8 mouse cellular contexts compared by ENCODE assay signal in the genomic region with DNA sequence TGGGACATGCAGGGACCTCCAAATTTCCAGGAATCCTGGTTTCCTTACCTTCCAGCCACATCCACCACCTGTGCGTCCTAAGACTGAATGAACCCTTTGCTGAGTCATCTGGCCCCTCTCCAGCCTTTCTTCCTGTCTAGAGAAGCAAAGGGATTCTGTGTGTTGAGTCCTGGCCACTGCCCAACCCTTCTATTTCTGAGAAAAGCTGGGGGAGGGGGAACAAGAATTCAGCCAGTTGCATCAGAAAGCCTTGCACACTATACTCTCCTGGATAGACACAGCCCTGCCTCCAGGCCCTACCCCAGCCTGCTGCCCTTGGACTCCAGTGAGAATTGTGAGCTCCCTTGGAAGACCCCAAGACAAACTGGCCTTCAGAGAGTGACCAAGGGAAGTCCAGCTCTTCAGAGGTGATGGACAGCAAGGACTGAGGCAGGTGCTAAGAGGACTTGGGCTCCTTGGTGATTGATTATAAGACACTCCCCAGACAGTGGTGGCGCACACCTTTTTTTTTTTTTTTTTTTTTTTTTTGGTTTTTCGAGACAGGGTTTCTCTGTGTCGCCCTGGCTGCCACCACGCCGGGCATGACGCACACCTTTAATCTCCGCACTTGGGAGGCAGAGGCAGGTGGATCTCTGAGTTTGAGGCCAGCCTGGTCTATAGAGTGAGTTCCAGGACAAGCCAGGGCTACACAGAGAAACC. TPM values are rescaled to one million over a fixed set of nuclear protein-coding genes. Genes with fewer than 3 reads are reported as not detected.
DNase-seq lines count a peak whose midpoint lies in the region; TF ChIP-seq lines count a peak whose summit lies in the region.

No protein-coding gene starts in this region.

- TF ChIP-seq CTCF in C2C12 (IDR thresholded peaks at IDR 0.05; ENCODE audit: control insufficient read depth, insufficient read depth, insufficient read length), result no peak
- TF ChIP-seq CTCF in MEL (IDR thresholded peaks at IDR 0.05 in 2 of 3, conservative IDR thresholded peaks at IDR 0.05 in 1 of 3; ENCODE audit: control insufficient read depth in 1 of 3, insufficient read depth in 1 of 3, low read depth in 2 of 3, low read length in 3 of 3, poor library complexity in 1 of 3, severe bottlenecking in 1 of 3), result no peak

- H3ac ChIP-seq in C2C12 (ENCODE audit: control insufficient read depth, insufficient read length, low read depth), result no peak overlapping the region

- H3K4me1 ChIP-seq in MEL (ENCODE audit: control insufficient read depth in 1 of 2, insufficient read depth in 2 of 2, low read length in 2 of 2), result peaks cover 28 to 51% of the 10 kb centered on the region in 2 experiments
- H3K4me1 ChIP-seq in heart, embryonic 10.5 days, result peaks cover 17% of the 10 kb centered on the region

- TF ChIP-seq RAD21 in MEL (IDR thresholded peaks at IDR 0.05; ENCODE audit: low read depth, low read length), result no peak

- TF ChIP-seq EP300 in MEL (IDR thresholded peaks at IDR 0.05; ENCODE audit: low read depth in 1 of 2, low read length in 2 of 2), result peak; percentile 70 to 90

- peak in 1 of 2 experiments; percentile 53; a peak in 1 of 4 replicates for TF ChIP-seq POLR2A in MEL (IDR thresholded peaks at IDR 0.05; ENCODE audit: control insufficient read depth in 1 of 2, insufficient read depth in 1 of 2, low read depth in 1 of 2, low read length in 2 of 2, poor library complexity in 1 of 2)

- H3K4me3 ChIP-seq in C2C12 (ENCODE audit: insufficient read depth, poor library complexity, severe bottlenecking), result no peak overlapping the region
- H3K4me3 ChIP-seq in MEL (ENCODE audit: control insufficient read depth in 1 of 2, insufficient read depth in 1 of 2, low read depth in 2 of 2, low read length in 2 of 2), result peak overlapping the region; percentile 34 to 59
- no peak overlapping the region for H3K4me3 ChIP-seq in heart, embryonic 10.5 days

- H3K9me3 ChIP-seq in MEL (replicated peaks; ENCODE audit: insufficient read depth, low read length), result no peaks in the 10 kb centered on the region
- H3K9me3 ChIP-seq in heart, embryonic 10.5 days, result no peaks in the 10 kb centered on the region

- no peaks in the 10 kb centered on the region for H3K79me3 ChIP-seq in C2C12 (ENCODE audit: low read depth)

- peak overlapping the region; percentile 96 for H3K27ac ChIP-seq in MEL (ENCODE audit: control insufficient read depth, low read depth, low read length)
- H3K27ac ChIP-seq in heart, embryonic 10.5 days, result peak overlapping the region; percentile 72; the same call in 1 of the 2 replicates

- H3K27me3 ChIP-seq in C2C12 (ENCODE audit: control insufficient read depth, insufficient read depth, insufficient read length) (no peaks in the 10 kb centered on the region), MEL (ENCODE audit: control insufficient read depth in 1 of 2, insufficient read depth in 2 of 2, low read length in 2 of 2) (no peaks in the 10 kb centered on the region)
- peaks cover 5% of the 10 kb centered on the region for H3K27me3 ChIP-seq in heart, embryonic 10.5 days (ENCODE audit: insufficient read depth, poor library complexity, severe bottlenecking)

- H3K79me2 ChIP-seq in C2C12 (ENCODE audit: control insufficient read depth, insufficient read depth), result no peaks in the 10 kb centered on the region
- H3K79me2 ChIP-seq in MEL (ENCODE audit: control insufficient read depth, insufficient read depth, low read length, poor library complexity), result no peaks in the 10 kb centered on the region; the same call in 1 of the 2 replicates

- no peaks in the 10 kb centered on the region for H3K36me3 ChIP-seq in C2C12 (ENCODE audit: control insufficient read depth, insufficient read depth)
- H3K36me3 ChIP-seq in MEL (ENCODE audit: control insufficient read depth in 1 of 2, insufficient read depth in 2 of 2, low read length in 2 of 2), result peaks cover 0 to 46% of the 10 kb centered on the region in 2 experiments; a peak in 2 of 4 replicates
- no peaks in the 10 kb centered on the region for H3K36me3 ChIP-seq in heart, embryonic 10.5 days

- WGBS in heart, embryonic 10.5 days, result 83% methylated on average over 8 of the region's 8 CpGs

- DNase-seq in MEL (ENCODE audit: low read depth, low spot score), result peak; percentile 96
- peak; percentile 90 for DNase-seq in heart, embryonic 10.5 days (ENCODE audit: low spot score)
- DNase-seq in kidney, postnatal 14 days, result peak; percentile 77
- peak; percentile 39 for DNase-seq in ovary, postnatal 36 days (ENCODE audit: low spot score)
- no peak for DNase-seq in thymus, adult 18-20 months
- DNase-seq in cerebellum, adult 9-11 months, result no peak
- no peak for DNase-seq in layer of hippocampus, adult 9-10 months (ENCODE audit: low spot score)

- H3K9ac ChIP-seq in MEL (ENCODE audit: control insufficient read depth, low read depth, low read length, poor library complexity, severe bottlenecking), result peak overlapping the region; percentile 79

TF ChIP-seq in C2C12, 6 proteins besides CTCF, POLR2A, EP300 and RAD21:
- TF ChIP-seq FOSL1 (IDR thresholded peaks at IDR 0.05; ENCODE audit: insufficient read depth, low read length, poor library complexity, severe bottlenecking) (no peak), USF1 (IDR thresholded peaks at IDR 0.05; ENCODE audit: low read depth) (no peak), MAX (IDR thresholded peaks at IDR 0.05) (no peak), MYOD1 (IDR thresholded peaks at IDR 0.05; ENCODE audit: control insufficient read depth, insufficient read length, low read depth) (no peak), CEBPB (IDR thresholded peaks at IDR 0.05; ENCODE audit: low read depth) (peak; percentile 27)

TF ChIP-seq in MEL, 35 proteins besides CTCF, POLR2A, EP300 and RAD21 (continues in another document):
- TF ChIP-seq MAFK (IDR thresholded peaks at IDR 0.05; ENCODE audit: borderline replicate concordance, low read depth, low read length) (peak; percentile 80; the same call in 1 of the 2 replicates), MXI1 (IDR thresholded peaks at IDR 0.05; ENCODE audit: low read depth, low read length) (peak; percentile 68; the same call in 1 of the 2 replicates), USF1 (IDR thresholded peaks at IDR 0.05; ENCODE audit: low read depth, low read length) (no peak), GABPA (IDR thresholded peaks at IDR 0.05; ENCODE audit: low read depth, low read length) (peak; percentile 77; the same call in 1 of the 2 replicates), ETS1 (IDR thresholded peaks at IDR 0.05; ENCODE audit: low read depth, low read length) (peak; percentile 96), MAX (IDR thresholded peaks at IDR 0.05; ENCODE audit: low read length) (peak; percentile 58; the same call in 1 of the 2 replicates), ZNF384 (IDR thresholded peaks at IDR 0.05; ENCODE audit: low read depth, low read length) (peak; percentile 86), MAZ (IDR thresholded peaks at IDR 0.05; ENCODE audit: low read depth, low read length) (peak; percentile 83), RCOR1 (IDR thresholded peaks at IDR 0.05; ENCODE audit: low read depth, low read length) (peak; percentile 67), HCFC1 (IDR thresholded peaks at IDR 0.05; ENCODE audit: low read depth, low read length) (peak; percentile 58), ZMIZ1 (IDR thresholded peaks at IDR 0.05; ENCODE audit: low read depth, low read length) (0 out of 2 replicates have a peak, but pooled peaks have one; percentile 29), BHLHE40 (IDR thresholded peaks at IDR 0.05; ENCODE audit: borderline replicate concordance, low read depth, low read length) (0 out of 2 replicates have a peak, but pooled peaks have one; percentile 33), UBTF (IDR thresholded peaks at IDR 0.05; ENCODE audit: borderline replicate concordance, insufficient read depth, low read depth, low read length) (no peak), ZKSCAN1 (IDR thresholded peaks at IDR 0.05; ENCODE audit: low read depth, low read length) (no peak), ELF1 (IDR thresholded peaks at IDR 0.05; ENCODE audit: low read depth, low read length) (0 out of 2 replicates have a peak, but pooled peaks have one; percentile 25), MYB (IDR thresholded peaks at IDR 0.05; ENCODE audit: low read depth, low read length) (no peak), JUND (IDR thresholded peaks at IDR 0.05; ENCODE audit: low read depth, low read length) (peak; percentile 71; the same call in 1 of the 2 replicates), POLR2AphosphoS2 (IDR thresholded peaks at IDR 0.05; ENCODE audit: low read length) (peak; percentile 66; the same call in 1 of the 2 replicates)

RNA-seq across cellular contexts. Expression of gene Trib3, which starts 6.2 kb away (rescaled TPM):
- polyA plus RNA-seq in C2C12 (2012; fragmentation: generic; extraction: Trizol) (27.6 TPM), MEL (2012; ENCODE audit: insufficient read depth in 1 of 2, insufficient read length in 2 of 2, low read depth in 1 of 2, low replicate concordance in 2 of 2, missing spikeins in 1 of 2) (10 to 100 TPM in 1 of 2 experiments, not detected in 1; 34.9 TPM)
- total RNA-seq in MEL (2012; rRNA removed), result 6.1 and 62.9 TPM in 2 replicates
- polyA plus RNA-seq in heart, embryonic 10.5 days (2016; fragmentation: Nextera tagmentation; extraction: Ambion mirVana), result 5.1 and 5.3 TPM in 2 replicates

RNA-seq across cellular contexts. Expression of gene Rbck1, which starts 17.5 kb away (rescaled TPM):
- polyA plus RNA-seq in C2C12 (2012; fragmentation: generic; extraction: Trizol), result 65.3 TPM
- total RNA-seq in MEL (2012; rRNA removed), result 84.9 and 90.9 TPM in 2 replicates
- polyA plus RNA-seq in MEL (2012; ENCODE audit: insufficient read depth in 1 of 2, insufficient read length in 2 of 2, low read depth in 1 of 2, low replicate concordance in 2 of 2, missing spikeins in 1 of 2), result 100 to 1,000 TPM in 1 of 2 experiments, 10 to 100 TPM in 1; 92.1 to 162 TPM
- polyA plus RNA-seq in heart, embryonic 10.5 days (2016; fragmentation: Nextera tagmentation; extraction: Ambion mirVana), result 88.0 and 89.3 TPM in 2 replicates

RNA-seq across cellular contexts. Expression of gene Nrsn2, which starts 26.4 kb away (rescaled TPM):
- polyA plus RNA-seq in C2C12 (2012; fragmentation: generic; extraction: Trizol) (not detected), MEL (2012; ENCODE audit: insufficient read depth in 1 of 2, insufficient read length in 2 of 2, low read depth in 1 of 2, low replicate concordance in 2 of 2, missing spikeins in 1 of 2) (not detected)
- not detected in 2 replicates for total RNA-seq in MEL (2012; rRNA removed)
- polyA plus RNA-seq in heart, embryonic 10.5 days (2016; fragmentation: Nextera tagmentation; extraction: Ambion mirVana), result 3.1 and 3.3 TPM in 2 replicates

RNA-seq across cellular contexts. Expression of gene Sox12, which starts 47.9 kb away (rescaled TPM):
- polyA plus RNA-seq in C2C12 (2012; fragmentation: generic; extraction: Trizol), result 7.2 TPM
- total RNA-seq in MEL (2012; rRNA removed), result 1.5 and 2.0 TPM in 2 replicates
- 10 to 100 TPM in 1 of 2 experiments, not detected in 1; 24.7 TPM for polyA plus RNA-seq in MEL (2012; ENCODE audit: insufficient read depth in 1 of 2, insufficient read length in 2 of 2, low read depth in 1 of 2, low replicate concordance in 2 of 2, missing spikeins in 1 of 2)
- 6.7 and 10.5 TPM in 2 replicates for polyA plus RNA-seq in heart, embryonic 10.5 days (2016; fragmentation: Nextera tagmentation; extraction: Ambion mirVana)

RNA-seq across cellular contexts. Expression of gene Tbc1d20, which starts 56.4 kb away (rescaled TPM):
- polyA plus RNA-seq in C2C12 (2012; fragmentation: generic; extraction: Trizol) (32.7 TPM), MEL (2012; ENCODE audit: insufficient read depth in 1 of 2, insufficient read length in 2 of 2, low read depth in 1 of 2, low replicate concordance in 2 of 2, missing spikeins in 1 of 2) (10 to 100 TPM in 1 of 2 experiments, not detected in 1; 31.4 TPM)
- total RNA-seq in MEL (2012; rRNA removed), result 19.2 and 19.6 TPM in 2 replicates
- polyA plus RNA-seq in heart, embryonic 10.5 days (2016; fragmentation: Nextera tagmentation; extraction: Ambion mirVana), result 29.6 and 34.6 TPM in 2 replicates

Comparison
In these comparisons a context has a peak if more than half of its experiments do, and no peak if none do; other contexts are left out.
1. H3K4me3 ChIP-seq: peak in MEL (2 of 2); none in C2C12 (single experiment) and heart, embryonic 10.5 days (single experiment).
2. DNase-seq: peak in MEL (single experiment), heart, embryonic 10.5 days (single experiment), kidney, postnatal 14 days (single experiment) and ovary, postnatal 36 days (single experiment); none in thymus, adult 18-20 months (0 of 2), cerebellum, adult 9-11 months (single experiment) and layer of hippocampus, adult 9-10 months (single experiment).